Mouse (Mus musculus) spleen, adult 12 weeks (tissue): Measurements from ENCODE around the gene Sec31b.
A peak's percentile ranks its signal among the peaks of the same experiment; 100 is the strongest.

ENCODE experiments used
- DNase-seq: peaks from one replicate; pipeline ENCODE4 v3.0.0; 2022; ENCODE audit warnings: low spot score

The Sec31b gene

DNA sequence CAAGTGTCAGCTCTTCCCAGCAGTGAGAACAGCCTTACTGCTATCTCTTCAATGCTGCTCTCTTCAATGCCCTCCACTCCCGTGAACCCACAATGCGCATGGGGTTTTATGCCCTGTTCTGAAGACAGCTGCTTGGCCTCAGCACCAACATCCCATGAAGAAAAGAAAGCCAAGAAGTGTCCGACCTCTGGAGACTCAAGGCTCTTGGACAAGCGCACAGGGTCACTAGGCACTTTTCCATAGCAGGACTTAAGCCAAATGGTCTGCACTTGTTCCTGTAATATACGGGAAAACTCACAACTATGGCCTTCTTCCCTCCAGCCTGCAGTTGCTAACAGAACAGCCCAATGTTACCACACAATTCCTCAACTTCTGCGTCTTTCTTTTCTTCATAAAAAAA lies 70.4 kb downstream of the Sec31b start:
- no peak for DNase-seq

DNA sequence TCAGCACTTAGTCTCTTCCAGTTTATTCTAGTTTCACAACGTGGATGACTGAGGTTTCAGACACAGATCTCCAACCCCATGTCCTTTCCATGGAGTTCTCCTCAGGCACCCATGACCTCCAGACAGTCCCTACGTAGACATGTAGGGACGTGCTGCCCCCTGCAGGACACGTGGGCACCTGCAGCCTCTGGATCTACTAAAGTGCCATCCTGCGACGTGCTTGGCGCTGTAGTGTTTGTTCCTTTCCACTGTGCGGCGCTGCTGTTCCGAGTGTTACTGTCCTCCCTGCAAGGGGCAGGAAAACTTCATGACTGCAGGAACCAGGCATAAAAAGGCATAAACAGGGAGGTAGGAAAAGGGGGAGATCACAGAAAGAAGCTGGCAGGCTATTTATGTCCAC lies 71.5 kb downstream of the Sec31b start:
- DNase-seq: peak; percentile 59
